Mouse (Mus musculus) MEL (cell line): ENCODE results near the gene Galnt2. TPM values are rescaled to one million over a fixed set of nuclear protein-coding genes. Genes with fewer than 3 reads are reported as not detected.

Experiments
- DNase-seq: peaks from one replicate; pipeline ENCODE4 v3.0.0; 2011; ENCODE audit warnings: low read depth, low spot score
- H3K27ac ChIP-seq: 2 replicates; pipeline ENCODE4 v1.5.1; 2012; ENCODE audit warnings: low read depth, mild to moderate bottlenecking, control low read depth, low read length, moderate library complexity; ENCODE audit not compliant: control insufficient read depth
- H3K27me3 ChIP-seq, 2 experiments: fragments of 150-350 bp in 1 of 2; sonication (generic) in 1 of 2; 2 replicates each; pipeline ENCODE4 v1.6.1; 2012; ENCODE audit warnings: low read length in 2 of 2, mild to moderate bottlenecking in 2 of 2, improper control_type of control experiment in 1 of 2, moderate library complexity in 1 of 2; ENCODE audit not compliant: insufficient read depth in 2 of 2, control insufficient read depth in 1 of 2
- H3K36me3 ChIP-seq, 2 experiments: 2 replicates each; pipeline ENCODE4 v1.6.1; 2012 to 2014; ENCODE audit warnings: low read length in 2 of 2, improper control_type of control experiment in 1 of 2, inconsistent platforms in 1 of 2, mild to moderate bottlenecking in 1 of 2; ENCODE audit not compliant: insufficient read depth in 2 of 2, control insufficient read depth in 1 of 2
- H3K4me1 ChIP-seq, 2 experiments: fragments of 150-350 bp in 1 of 2; sonication (generic) in 1 of 2; 2 replicates each; pipeline ENCODE4 v1.6.1; 2012; ENCODE audit warnings: low read length in 2 of 2, improper control_type of control experiment in 1 of 2, mild to moderate bottlenecking in 1 of 2; ENCODE audit not compliant: insufficient read depth in 2 of 2, control insufficient read depth in 1 of 2
- H3K4me3 ChIP-seq, 2 experiments: fragments of 150-350 bp in 1 of 2; sonication (generic) in 1 of 2; 2 replicates each; pipeline ENCODE4 v1.5.1; 2012; ENCODE audit warnings: low read depth in 2 of 2, low read length in 2 of 2, mild to moderate bottlenecking in 2 of 2, moderate library complexity in 2 of 2, control low read depth in 1 of 2, improper control_type of control experiment in 1 of 2; ENCODE audit not compliant: control insufficient read depth in 1 of 2, insufficient read depth in 1 of 2
- H3K79me2 ChIP-seq: 2 replicates; pipeline ENCODE4 v1.6.1; 2012; ENCODE audit warnings: mild to moderate bottlenecking, low read length, moderate library complexity; ENCODE audit not compliant: control insufficient read depth, poor library complexity, insufficient read depth
- H3K9ac ChIP-seq: 2 replicates; pipeline ENCODE4 v1.6.1; 2012; ENCODE audit warnings: low read depth, mild to moderate bottlenecking, control low read depth, low read length, moderate library complexity; ENCODE audit not compliant: control insufficient read depth, poor library complexity, severe bottlenecking
- H3K9me3 ChIP-seq: fragments of 150-350 bp; sonication (generic); replicated peaks from 2 replicates; pipeline ENCODE4 v1.6.1; 2012; ENCODE audit warnings: mild to moderate bottlenecking, low read length, improper control_type of control experiment, moderate library complexity; ENCODE audit not compliant: insufficient read depth
- CHD2 ChIP-seq: IDR thresholded peaks from 2 replicates; pipeline ENCODE4 v1.6.1; 2011; ENCODE audit warnings: low read length, improper control_type of control experiment
- CTCF ChIP-seq, 3 experiments: IDR thresholded peaks in 2 of 3; conservative IDR thresholded peaks in 1 of 3; 2 replicates each; pipeline ENCODE4 v1.5.1; 2011 to 2012; ENCODE audit warnings: low read length in 3 of 3, low read depth in 2 of 3, mild to moderate bottlenecking in 2 of 3, improper control_type of control experiment in 1 of 3, inconsistent platforms in 1 of 3, mixed read lengths in 1 of 3, moderate library complexity in 1 of 3; ENCODE audit not compliant: control insufficient read depth in 1 of 3, insufficient read depth in 1 of 3, poor library complexity in 1 of 3, severe bottlenecking in 1 of 3
- EP300 ChIP-seq, 2 experiments: IDR thresholded peaks; 2 replicates each; pipeline ENCODE4 v1.6.1; 2011; ENCODE audit warnings: improper control_type of control experiment in 2 of 2, low read length in 2 of 2, low read depth in 1 of 2, mild to moderate bottlenecking in 1 of 2
- GABPA ChIP-seq: IDR thresholded peaks from 2 replicates; pipeline ENCODE4 v1.6.1; 2012; ENCODE audit warnings: low read depth, mild to moderate bottlenecking, inconsistent platforms, low read length, improper control_type of control experiment, moderate library complexity
- HCFC1 ChIP-seq: IDR thresholded peaks from 2 replicates; pipeline ENCODE4 v1.6.1; 2012; ENCODE audit warnings: low read depth, mild to moderate bottlenecking, inconsistent platforms, low read length, improper control_type of control experiment, moderate library complexity
- KAT2A ChIP-seq: conservative IDR thresholded peaks from 2 replicates; pipeline ENCODE4 v1.6.1; 2012; ENCODE audit warnings: low read depth, low read length, improper control_type of control experiment, inconsistent platforms
- MAX ChIP-seq: IDR thresholded peaks from 2 replicates; pipeline ENCODE4 v1.6.1; 2011; ENCODE audit warnings: low read length, improper control_type of control experiment
- MAZ ChIP-seq: IDR thresholded peaks from 2 replicates; pipeline ENCODE4 v1.6.1; 2012; ENCODE audit warnings: low read depth, mild to moderate bottlenecking, inconsistent platforms, low read length, improper control_type of control experiment
- MXI1 ChIP-seq: IDR thresholded peaks from 2 replicates; pipeline ENCODE4 v1.6.1; 2011; ENCODE audit warnings: mild to moderate bottlenecking, low read depth, low read length, improper control_type of control experiment
- MYB ChIP-seq: IDR thresholded peaks from 2 replicates; pipeline ENCODE4 v1.6.1; 2011; ENCODE audit warnings: mild to moderate bottlenecking, low read depth, low read length, improper control_type of control experiment
- NRF1 ChIP-seq: IDR thresholded peaks from 2 replicates; pipeline ENCODE4 v1.6.1; 2014; ENCODE audit warnings: low read depth, mild to moderate bottlenecking, inconsistent platforms, low read length, improper control_type of control experiment, moderate library complexity; ENCODE audit not compliant: poor library complexity, insufficient read depth, severe bottlenecking
- RAD21 ChIP-seq: IDR thresholded peaks from 2 replicates; pipeline ENCODE4 v1.6.1; 2011; ENCODE audit warnings: mild to moderate bottlenecking, low read depth, low read length, improper control_type of control experiment
- RCOR1 ChIP-seq: IDR thresholded peaks from 2 replicates; pipeline ENCODE4 v1.6.1; 2012; ENCODE audit warnings: low read depth, mild to moderate bottlenecking, inconsistent platforms, low read length, improper control_type of control experiment
- SIN3A ChIP-seq: IDR thresholded peaks from 2 replicates; pipeline ENCODE4 v1.6.1; 2012; ENCODE audit warnings: low read length, improper control_type of control experiment, inconsistent platforms
- SMC3 ChIP-seq: IDR thresholded peaks from 2 replicates; pipeline ENCODE4 v1.6.1; 2011; ENCODE audit warnings: low read depth, low read length, improper control_type of control experiment
- TAL1 ChIP-seq: IDR thresholded peaks from 2 replicates; pipeline ENCODE4 v1.6.1; 2012; ENCODE audit warnings: mild to moderate bottlenecking, inconsistent platforms, low read length, moderate library complexity, mixed read lengths
- TCF12 ChIP-seq: IDR thresholded peaks from 2 replicates; pipeline ENCODE4 v1.6.1; 2014; ENCODE audit warnings: low read depth, mild to moderate bottlenecking, inconsistent platforms, low read length, improper control_type of control experiment, moderate library complexity
- USF2 ChIP-seq, 2 experiments: IDR thresholded peaks; 2 replicates each; pipeline ENCODE4 v1.6.1; 2011 to 2012; ENCODE audit warnings: improper control_type of control experiment in 2 of 2, low read length in 2 of 2, borderline replicate concordance in 1 of 2, inconsistent platforms in 1 of 2, low read depth in 1 of 2, mild to moderate bottlenecking in 1 of 2; ENCODE audit not compliant: insufficient read depth in 1 of 2
- ZNF384 ChIP-seq: IDR thresholded peaks from 2 replicates; pipeline ENCODE4 v1.6.1; 2012; ENCODE audit warnings: low read depth, mild to moderate bottlenecking, inconsistent platforms, low read length, improper control_type of control experiment
- polyA plus RNA-seq, 2 experiments: library from polyadenylated mRNA; stranded (reverse) in 1 of 2; unstranded in 1 of 2; fragments of >175 nt in 1 of 2; fragments of >200 nt in 1 of 2; gene quantifications; 2 replicates each; pipeline versions ENCODE4 v1.2.1 to v1.2.4; 2012; ENCODE audit warnings: low replicate concordance in 2 of 2, low read depth in 1 of 2; ENCODE audit not compliant: insufficient read length in 2 of 2, insufficient read depth in 1 of 2, missing spikeins in 1 of 2
- total RNA-seq: library from RNA; depleted of rRNA; stranded (reverse); fragments of 300-350 nt; gene quantifications from 2 replicates; pipeline ENCODE4 v1.2.3, GENCODE M21; 2012

The Galnt2 gene
- total and polyA plus RNA-seq, 3 experiments = 12.0 to 14.5 TPM; not detected in 1

DNA sequence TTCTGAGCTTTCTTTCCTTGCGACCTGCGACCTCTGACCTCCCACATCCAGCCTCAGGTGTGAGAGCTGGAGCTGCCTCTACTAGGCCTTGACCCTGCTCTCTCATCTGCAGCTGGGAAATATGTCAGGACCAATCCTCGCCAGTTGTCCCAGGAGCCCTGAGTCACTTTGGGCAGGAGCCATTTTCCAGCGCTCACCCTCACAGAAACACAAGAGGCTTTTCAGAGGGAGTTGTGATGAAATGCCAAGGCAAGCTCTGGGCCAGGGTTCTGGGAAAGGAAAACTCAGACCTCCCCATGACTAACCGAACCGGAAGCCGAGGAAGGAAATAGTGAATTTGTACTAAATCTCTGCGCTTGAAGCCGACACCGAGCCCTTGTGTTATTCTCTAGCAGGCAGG is 38.2 kb upstream of the Galnt2 start:
- TF ChIP-seq MYB = no peak
- no peak for TF ChIP-seq ZNF384
- TF ChIP-seq RCOR1 = no peak
- TF ChIP-seq EP300 (IDR thresholded peaks at IDR 0.05; ENCODE audit: low read depth in 1 of 2, low read length in 2 of 2) = no peak
- TF ChIP-seq HCFC1 = no peak
- TF ChIP-seq CTCF (IDR thresholded peaks at IDR 0.05 in 2 of 3, conservative IDR thresholded peaks at IDR 0.05 in 1 of 3; ENCODE audit: control insufficient read depth in 1 of 3, insufficient read depth in 1 of 3, low read depth in 2 of 3, low read length in 3 of 3, poor library complexity in 1 of 3, severe bottlenecking in 1 of 3) = no peak
- TF ChIP-seq RAD21 = no peak
- TF ChIP-seq MXI1 = no peak
- no peak for TF ChIP-seq USF2 (IDR thresholded peaks at IDR 0.05; ENCODE audit: borderline replicate concordance in 1 of 2, insufficient read depth in 1 of 2, low read depth in 1 of 2, low read length in 2 of 2)
- TF ChIP-seq CHD2 = no peak
- H3K4me1 ChIP-seq = no peaks in the 10 kb centered on the region
- DNase-seq = no peak
- H3K27ac ChIP-seq = no peak overlapping the region
- no peaks in the 10 kb centered on the region for H3K36me3 ChIP-seq
- H3K4me3 ChIP-seq = no peak overlapping the region
- no peaks in the 10 kb centered on the region for H3K79me2 ChIP-seq
- no peaks in the 10 kb centered on the region for H3K9me3 ChIP-seq
- no peak overlapping the region for H3K9ac ChIP-seq
- H3K27me3 ChIP-seq = no peaks in the 10 kb centered on the region

DNA sequence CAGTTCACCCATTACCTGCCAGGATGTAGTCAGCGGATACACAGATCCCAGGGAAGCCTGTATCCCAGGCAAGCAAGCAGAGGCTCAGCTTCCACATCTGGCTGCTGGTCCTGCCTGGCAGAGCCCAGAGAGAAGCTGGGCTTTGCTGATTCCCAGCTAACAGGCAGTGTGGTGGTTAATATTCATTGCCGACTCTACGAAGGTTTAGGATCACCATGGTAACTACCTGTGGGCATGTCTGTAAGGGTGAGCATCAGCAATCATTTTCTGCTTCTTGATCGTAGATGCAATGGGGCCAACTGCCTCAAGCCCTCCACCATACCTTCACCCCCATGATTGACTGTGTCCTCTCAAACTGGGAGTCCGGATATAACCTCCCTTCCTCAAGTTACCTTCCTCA is 37.2 kb upstream of the Galnt2 start:
- Histone ChIP-seq H3K36me3 (no peaks in the 10 kb centered on the region), H3K9me3 (no peaks in the 10 kb centered on the region), H3K9ac (no peak overlapping the region), H3K27ac (no peak overlapping the region), H3K79me2 (no peaks in the 10 kb centered on the region), H3K27me3 (no peaks in the 10 kb centered on the region), H3K4me1 (no peaks in the 10 kb centered on the region), H3K4me3 (no peak overlapping the region)
- no peak for TF ChIP-seq SMC3
- TF ChIP-seq TCF12 = no peak
- no peak for TF ChIP-seq SIN3A
- TF ChIP-seq NRF1 = no peak
- no peak for TF ChIP-seq MYB
- no peak for TF ChIP-seq MAX
- TF ChIP-seq GABPA = no peak
- TF ChIP-seq TAL1 = no peak
- TF ChIP-seq KAT2A = no peak
- no peak for TF ChIP-seq MAZ
- DNase-seq = no peak
